Mouse (Mus musculus) ES-E14 (cell line): ENCODE data around the gene Arl8a.

ENCODE experiments used
- CHD2 ChIP-seq: IDR thresholded peaks from 2 replicates; pipeline ENCODE4 v1.6.1; 2014; ENCODE audit warnings: mild to moderate bottlenecking, low read depth, low read length, inconsistent platforms
- ZNF384 ChIP-seq: IDR thresholded peaks from 2 replicates; pipeline ENCODE4 v1.6.1; 2012; ENCODE audit warnings: low read depth, low read length, inconsistent platforms

DNA sequence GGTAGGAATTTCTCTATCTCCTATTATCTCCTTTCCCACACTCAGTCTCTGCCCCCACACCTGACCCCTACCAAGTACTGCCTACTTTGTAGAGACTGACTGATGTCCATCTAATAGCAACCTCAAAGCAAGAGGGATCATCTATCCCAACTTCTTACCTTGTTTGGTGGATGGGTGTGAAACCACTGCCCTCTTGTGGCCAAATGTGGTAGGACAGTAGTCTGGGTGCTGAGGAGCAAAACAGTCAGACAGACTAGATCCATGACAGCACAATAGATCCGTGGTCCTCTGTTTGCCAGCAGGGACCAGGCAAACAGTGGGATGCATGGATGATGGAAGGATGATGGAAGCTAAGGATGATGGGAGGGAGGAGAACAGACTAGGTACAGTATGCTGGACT, 10.1 kb upstream of the Arl8a start:
- TF ChIP-seq ZNF384: no peak
- TF ChIP-seq CHD2: no peak
